Mouse (Mus musculus): ENCODE results near the gene Shld2. TPM values are rescaled to one million over a fixed set of nuclear protein-coding genes. Genes with fewer than 3 reads are reported as not detected.
A peak's percentile ranks its signal among the peaks of the same experiment; 100 is the strongest.

The Shld2 gene
- polyA plus RNA-seq (2015; fragmentation: Nextera tagmentation; extraction: Ambion mirVana): 5.8 and 7.1 TPM in 2 replicates

DNA sequence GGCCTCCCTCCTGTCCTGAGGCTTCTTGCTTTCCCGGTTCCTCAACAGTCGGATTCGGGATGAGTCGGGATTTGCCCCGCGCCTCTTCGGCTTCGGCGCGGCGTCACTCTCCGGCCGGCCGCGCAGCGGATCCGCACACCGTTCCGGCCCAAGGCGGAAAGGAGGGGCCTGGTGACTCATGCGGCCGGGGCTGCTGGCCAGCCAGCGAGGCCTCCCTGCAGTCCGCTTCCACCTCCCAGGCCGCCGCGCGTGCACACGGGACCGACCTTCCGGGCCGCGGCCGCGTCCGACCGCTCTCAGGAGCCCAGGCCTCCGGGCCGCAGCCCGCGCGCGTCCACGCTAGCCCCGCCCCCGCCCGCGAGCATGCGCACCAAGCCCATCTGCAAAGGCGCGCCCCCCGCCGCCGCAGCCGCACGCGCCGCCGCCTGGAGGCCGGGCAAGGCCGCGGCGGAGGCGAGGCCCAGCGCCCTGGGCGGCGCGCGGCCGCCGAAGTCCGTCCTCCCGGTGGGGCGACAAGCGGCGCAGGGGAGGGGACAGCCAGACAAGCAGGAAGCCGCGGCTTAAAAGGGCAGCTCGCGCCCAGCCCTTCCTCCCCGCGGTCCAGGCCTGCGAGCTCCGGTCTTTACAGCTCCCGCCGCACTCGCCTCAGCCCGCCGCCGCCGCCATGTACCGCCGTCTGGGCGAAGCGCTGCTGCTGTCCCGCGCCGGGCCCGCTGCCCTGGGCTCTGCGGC is at the start of gene Shld2, which contains the start of gene Glud1:
TSS of gene Shld2 (minus strand) at position 260 of the 732 bp plus-strand sequence.
TSS of gene Glud1 (plus strand) at position 494 of the 732 bp plus-strand sequence.
- under 1% methylated on average over 83 of the region's 100 CpGs for WGBS
- Histone ChIP-seq H3K27ac (ENCODE audit: low read length) (peak within 1 kb of the TSS; percentile 95), H3K4me2 (ENCODE audit: low read depth, low read length) (peak within 1 kb of the TSS; percentile 82), H3K4me1 (ENCODE audit: control insufficient read depth, insufficient read depth, low read length) (peaks cover 22% of the 10 kb centered on the region), H3K9me3 (ENCODE audit: control insufficient read depth, low read length) (no peaks in the 10 kb centered on the region), H3K27me3 (replicated peaks; ENCODE audit: control insufficient read depth, insufficient read depth, low read length) (no peaks in the 10 kb centered on the region), H3K9ac (ENCODE audit: low read depth, low read length) (peak within 1 kb of the TSS; percentile 95), H3K4me3 (ENCODE audit: low read length) (peak within 1 kb of the TSS; percentile 98), H3K36me3 (ENCODE audit: control insufficient read depth, insufficient read depth, low read length) (no peaks in the 10 kb centered on the region)
- peak; percentile 97 for ATAC-seq

- Histone ChIP-seq H3K9ac (ENCODE audit: low read depth, low read length) (no peak overlapping the region), H3K4me3 (ENCODE audit: low read length) (no peak overlapping the region), H3K27ac (ENCODE audit: low read length) (no peak overlapping the region), H3K4me1 (ENCODE audit: control insufficient read depth, insufficient read depth, low read length) (peaks cover 4% of the 10 kb centered on the region; the same call in 1 of the 2 replicates), H3K36me3 (ENCODE audit: control insufficient read depth, insufficient read depth, low read length) (no peaks in the 10 kb centered on the region), H3K9me3 (ENCODE audit: control insufficient read depth, low read length) (no peaks in the 10 kb centered on the region), H3K4me2 (ENCODE audit: low read depth, low read length) (no peak overlapping the region), H3K27me3 (replicated peaks; ENCODE audit: control insufficient read depth, insufficient read depth, low read length) (no peaks in the 10 kb centered on the region)
- no peak for ATAC-seq
- 48% methylated on average over 5 of the region's 5 CpGs for WGBS
Measured at GRCm38 (mm10) chr14:34359676-34360244, 49.5 kb upstream of the Shld2 start.

- no peaks in the 10 kb centered on the region for H3K9me3 ChIP-seq (ENCODE audit: control insufficient read depth, low read length)
- no peaks in the 10 kb centered on the region for H3K36me3 ChIP-seq (ENCODE audit: control insufficient read depth, insufficient read depth, low read length)
- H3K27ac ChIP-seq (ENCODE audit: low read length): no peak overlapping the region
- 66% methylated on average over 7 of the region's 7 CpGs for WGBS
- no peaks in the 10 kb centered on the region for H3K4me1 ChIP-seq (ENCODE audit: control insufficient read depth, insufficient read depth, low read length)
- no peaks in the 10 kb centered on the region for H3K27me3 ChIP-seq (replicated peaks; ENCODE audit: control insufficient read depth, insufficient read depth, low read length)
- ATAC-seq: no peak
- no peak overlapping the region for H3K4me2 ChIP-seq (ENCODE audit: low read depth, low read length)
- no peak overlapping the region for H3K4me3 ChIP-seq (ENCODE audit: low read length)
- H3K9ac ChIP-seq (ENCODE audit: low read depth, low read length): no peak overlapping the region
Measured at GRCm38 (mm10) chr14:34357671-34358455, 47.6 kb upstream of the Shld2 start.

DNA sequence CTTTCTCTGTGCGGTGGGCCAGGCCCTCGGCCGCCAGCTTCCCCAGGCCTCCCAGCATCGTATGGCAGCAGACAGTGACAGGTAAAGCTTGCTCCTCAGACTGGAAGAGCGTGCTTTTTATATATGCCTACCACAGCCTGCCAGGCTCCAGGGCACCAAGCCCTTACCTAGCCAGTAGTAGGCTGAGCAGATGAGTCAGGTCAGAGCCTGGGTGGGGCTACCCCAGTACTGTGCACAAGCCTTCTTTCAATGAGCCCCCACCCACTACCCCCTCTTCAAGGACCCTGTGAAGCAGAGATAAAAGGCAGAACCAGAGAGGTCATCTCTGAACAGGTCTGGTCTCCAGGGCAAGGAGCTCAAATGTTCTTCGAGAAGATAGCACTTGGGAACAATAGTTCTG is 45.0 kb upstream of the Shld2 start, which contains the start of gene Fam25c:
TSS of gene Fam25c (minus strand) at position 133 of the 400 bp plus-strand sequence.
- H3K36me3 ChIP-seq (ENCODE audit: control insufficient read depth, insufficient read depth, low read length): no peaks in the 10 kb centered on the region
- H3K4me3 ChIP-seq (ENCODE audit: low read length): no peak within 1 kb of the TSS
- no peaks in the 10 kb centered on the region for H3K9me3 ChIP-seq (ENCODE audit: control insufficient read depth, low read length)
- H3K4me1 ChIP-seq (ENCODE audit: control insufficient read depth, insufficient read depth, low read length): no peaks in the 10 kb centered on the region
- no peak within 1 kb of the TSS for H3K4me2 ChIP-seq (ENCODE audit: low read depth, low read length)
- no peaks in the 10 kb centered on the region for H3K27me3 ChIP-seq (replicated peaks; ENCODE audit: control insufficient read depth, insufficient read depth, low read length)
- no peak for ATAC-seq
- no peak within 1 kb of the TSS for H3K9ac ChIP-seq (ENCODE audit: low read depth, low read length)
- 78% methylated on average over 6 of the region's 6 CpGs for WGBS
- no peak within 1 kb of the TSS for H3K27ac ChIP-seq (ENCODE audit: low read length)

DNA sequence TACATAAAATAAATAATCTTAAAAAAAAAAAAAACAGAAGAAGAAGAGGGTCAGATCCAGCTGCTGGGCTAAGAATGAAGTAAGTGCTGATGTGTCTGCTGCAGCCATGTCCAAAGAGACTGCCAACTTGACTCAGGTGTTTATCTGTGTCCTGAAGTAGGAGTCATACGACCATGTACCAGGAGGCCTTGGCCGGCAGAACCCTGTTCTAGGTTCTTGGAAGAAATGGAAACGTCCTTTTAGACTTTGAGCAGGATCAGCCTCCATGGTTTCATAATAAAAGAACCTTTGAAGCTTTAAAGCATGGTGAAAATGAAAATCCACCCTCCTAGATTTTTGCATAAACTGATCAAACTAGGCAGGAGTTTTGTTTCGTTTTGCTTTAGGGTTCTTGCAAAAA is 44.2 kb upstream of the Shld2 start:
- no peaks in the 10 kb centered on the region for H3K4me1 ChIP-seq (ENCODE audit: control insufficient read depth, insufficient read depth, low read length)
- no peak overlapping the region for H3K27ac ChIP-seq (ENCODE audit: low read length)
- no peaks in the 10 kb centered on the region for H3K27me3 ChIP-seq (replicated peaks; ENCODE audit: control insufficient read depth, insufficient read depth, low read length)
- H3K4me2 ChIP-seq (ENCODE audit: low read depth, low read length): no peak overlapping the region
- no peak overlapping the region for H3K9ac ChIP-seq (ENCODE audit: low read depth, low read length)
- no peak for ATAC-seq
- H3K4me3 ChIP-seq (ENCODE audit: low read length): no peak overlapping the region
- no peaks in the 10 kb centered on the region for H3K9me3 ChIP-seq (ENCODE audit: control insufficient read depth, low read length)
- H3K36me3 ChIP-seq (ENCODE audit: control insufficient read depth, insufficient read depth, low read length): no peaks in the 10 kb centered on the region
- 71% methylated on average over 4 of the region's 4 CpGs for WGBS

- Histone ChIP-seq H3K9me3 (ENCODE audit: control insufficient read depth, low read length) (no peaks in the 10 kb centered on the region), H3K4me2 (ENCODE audit: low read depth, low read length) (no peak overlapping the region), H3K4me3 (ENCODE audit: low read length) (no peak overlapping the region), H3K9ac (ENCODE audit: low read depth, low read length) (no peak overlapping the region), H3K4me1 (ENCODE audit: control insufficient read depth, insufficient read depth, low read length) (no peaks in the 10 kb centered on the region), H3K27me3 (replicated peaks; ENCODE audit: control insufficient read depth, insufficient read depth, low read length) (no peaks in the 10 kb centered on the region), H3K27ac (ENCODE audit: low read length) (no peak overlapping the region), H3K36me3 (ENCODE audit: control insufficient read depth, insufficient read depth, low read length) (no peaks in the 10 kb centered on the region)
- ATAC-seq: no peak
- WGBS: 90% methylated on average over 3 of the region's 3 CpGs
Measured at GRCm38 (mm10) chr14:34353326-34353725, 43.0 kb upstream of the Shld2 start.

GRCm38 (mm10) chr14:34352523-34352922 is 42.2 kb upstream of the Shld2 start:
- no peaks in the 10 kb centered on the region for H3K36me3 ChIP-seq (ENCODE audit: control insufficient read depth, insufficient read depth, low read length)
- no peak overlapping the region for H3K4me2 ChIP-seq (ENCODE audit: low read depth, low read length)
- no peak overlapping the region for H3K4me3 ChIP-seq (ENCODE audit: low read length)
- H3K4me1 ChIP-seq (ENCODE audit: control insufficient read depth, insufficient read depth, low read length): no peaks in the 10 kb centered on the region
- no peaks in the 10 kb centered on the region for H3K27me3 ChIP-seq (replicated peaks; ENCODE audit: control insufficient read depth, insufficient read depth, low read length)
- no peak for ATAC-seq
- H3K9me3 ChIP-seq (ENCODE audit: control insufficient read depth, low read length): no peaks in the 10 kb centered on the region
- WGBS: 62% methylated on average over 6 of the region's 6 CpGs
- no peak overlapping the region for H3K27ac ChIP-seq (ENCODE audit: low read length)
- no peak overlapping the region for H3K9ac ChIP-seq (ENCODE audit: low read depth, low read length)

- Histone ChIP-seq H3K4me1 (ENCODE audit: control insufficient read depth, insufficient read depth, low read length) (no peaks in the 10 kb centered on the region), H3K9me3 (ENCODE audit: control insufficient read depth, low read length) (no peaks in the 10 kb centered on the region), H3K4me2 (ENCODE audit: low read depth, low read length) (no peak overlapping the region), H3K36me3 (ENCODE audit: control insufficient read depth, insufficient read depth, low read length) (no peaks in the 10 kb centered on the region), H3K9ac (ENCODE audit: low read depth, low read length) (no peak overlapping the region), H3K27me3 (replicated peaks; ENCODE audit: control insufficient read depth, insufficient read depth, low read length) (no peaks in the 10 kb centered on the region), H3K4me3 (ENCODE audit: low read length) (no peak overlapping the region), H3K27ac (ENCODE audit: low read length) (no peak overlapping the region)
- WGBS: 65% methylated on average over 3 of the region's 3 CpGs
- ATAC-seq: peak; percentile 32
Measured at GRCm38 (mm10) chr14:34351660-34352059, 41.4 kb upstream of the Shld2 start.

- peak; percentile 77 for ATAC-seq
- H3K27me3 ChIP-seq (replicated peaks; ENCODE audit: control insufficient read depth, insufficient read depth, low read length): no peaks in the 10 kb centered on the region
- H3K9me3 ChIP-seq (ENCODE audit: control insufficient read depth, low read length): no peaks in the 10 kb centered on the region
- H3K4me3 ChIP-seq (ENCODE audit: low read length): no peak overlapping the region
- no peaks in the 10 kb centered on the region for H3K4me1 ChIP-seq (ENCODE audit: control insufficient read depth, insufficient read depth, low read length)
- 55% methylated on average over 8 of the region's 8 CpGs for WGBS
- no peak overlapping the region for H3K9ac ChIP-seq (ENCODE audit: low read depth, low read length)
- no peak overlapping the region for H3K4me2 ChIP-seq (ENCODE audit: low read depth, low read length)
- H3K36me3 ChIP-seq (ENCODE audit: control insufficient read depth, insufficient read depth, low read length): no peaks in the 10 kb centered on the region
- H3K27ac ChIP-seq (ENCODE audit: low read length): no peak overlapping the region
Measured at GRCm38 (mm10) chr14:34349007-34349406, 38.7 kb upstream of the Shld2 start.

Measured in intestine, embryonic 16.5 days (tissue).